Mouse (Mus musculus) heart, postnatal 0 days (tissue): Measurements from ENCODE around the gene Fam183b.

ENCODE experiments used
- CTCF ChIP-seq: IDR thresholded peaks from 2 replicates; pipeline ENCODE4 v1.5.1; 2016; ENCODE audit warnings: antibody characterized with exemption, control low read depth, low read depth
- EP300 ChIP-seq: IDR thresholded peaks from 2 replicates; pipeline ENCODE4 v1.6.1; 2016; ENCODE audit warnings: antibody characterized with exemption, low read depth

DNA sequence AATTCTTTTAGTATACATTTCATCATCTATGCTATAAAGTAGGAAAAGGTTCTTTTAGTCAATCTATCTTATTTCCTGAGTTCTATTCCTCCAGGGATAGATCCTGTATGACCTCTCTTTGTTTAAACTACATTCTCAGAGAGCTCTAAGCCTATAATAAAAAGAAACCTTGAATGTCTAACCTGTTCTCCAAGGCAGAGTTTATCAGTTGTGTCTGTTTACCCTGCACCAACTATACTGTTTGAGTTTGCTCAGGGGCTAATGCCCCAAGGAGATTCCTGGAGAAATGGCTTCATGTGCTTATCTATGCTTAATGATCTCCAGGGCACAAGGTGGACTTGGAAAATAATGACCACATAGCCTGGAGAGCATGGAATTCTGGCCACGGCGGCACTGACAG is 2.6 kb upstream of the Fam183b start:
- TF ChIP-seq EP300 (no peak), CTCF (no peak)
